Mouse (Mus musculus) olfactory bulb, adult 2 months (tissue): ENCODE data around the gene Rbl1.

Source experiments
- CTCF ChIP-seq: fragments of 200-500 bp; IDR thresholded peaks from 2 replicates; pipeline ENCODE4 v1.5.1; 2012; ENCODE audit warnings: low read depth, mild to moderate bottlenecking, low read length, moderate library complexity; ENCODE audit not compliant: insufficient read depth
- POLR2A ChIP-seq: fragments of 200-500 bp; IDR thresholded peaks from 2 replicates; pipeline ENCODE4 v1.6.1; 2012; ENCODE audit warnings: mild to moderate bottlenecking, low read depth, low read length, moderate library complexity; ENCODE audit not compliant: insufficient read depth

DNA sequence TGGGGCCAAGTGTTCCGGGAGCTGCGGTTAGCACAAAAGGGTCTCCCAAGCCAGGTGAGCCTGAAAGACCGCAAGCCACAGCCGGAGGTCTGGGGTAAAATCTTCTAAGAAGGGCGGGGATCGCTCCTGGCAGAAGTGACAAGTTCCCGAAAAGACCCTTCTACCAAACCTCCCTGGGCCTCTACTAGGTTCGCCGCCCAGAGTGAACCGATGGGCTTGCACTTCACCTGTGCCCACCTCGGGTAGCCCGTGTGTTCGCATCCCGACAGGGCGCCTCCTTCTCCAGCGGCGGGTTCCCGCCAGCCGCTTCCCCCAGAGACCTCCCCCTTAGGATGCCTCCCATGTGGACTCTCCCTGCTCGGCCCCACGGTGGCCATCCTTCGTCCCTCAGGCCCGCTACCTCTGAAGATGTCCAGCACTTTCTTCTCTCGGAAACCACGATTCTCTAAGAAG is 69.8 kb downstream of the Rbl1 start:
- TF ChIP-seq POLR2A (no peak), CTCF (no peak)
